Mouse (Mus musculus) testis, postnatal 14 days (tissue): Measurements from ENCODE around the gene Arpc3.

ENCODE experiments used
- DNase-seq: peaks from one replicate; pipeline ENCODE4 v3.0.0; 2021; ENCODE audit warnings: low spot score

Gene Arpc3

GRCm38 (mm10) chr5:122391786-122392180 is at the start of gene Arpc3:
Gene Arpc3 (plus strand): TSS chr5:122391878.
- peak; percentile 87 for DNase-seq

GRCm38 (mm10) chr5:122342874-122343273 is 48.8 kb upstream of the Arpc3 start:
- no peak for DNase-seq

GRCm38 (mm10) chr5:122343768-122344167 is 47.9 kb upstream of the Arpc3 start:
- no peak for DNase-seq

GRCm38 (mm10) chr5:122344260-122344659 is 47.4 kb upstream of the Arpc3 start:
- peak; percentile 36 for DNase-seq

GRCm38 (mm10) chr5:122345777-122346176 is 45.9 kb upstream of the Arpc3 start:
- no peak for DNase-seq

GRCm38 (mm10) chr5:122353807-122354491 is 37.7 kb upstream of the Arpc3 start, which contains the start of the genes Rad9b and Vps29:
Gene Rad9b (minus strand): TSS chr5:122354233.
Gene Vps29 (plus strand): TSS chr5:122354369.
- peak; percentile 98 for DNase-seq

GRCm38 (mm10) chr5:122354492-122355067 is 37.1 kb upstream of the Arpc3 start:
- DNase-seq: no peak

- DNase-seq: no peak
These were observed 20.0 kb upstream of the Arpc3 start, which contains the start of gene Gpn3 for GRCm38 (mm10) chr5:122371591-122372191. Gene Gpn3 (plus strand): TSS chr5:122371876.

- peak; percentile 99 for DNase-seq
These were observed 19.4 kb upstream of the Arpc3 start, which contains the start of gene Fam216a for GRCm38 (mm10) chr5:122372192-122372769. Gene Fam216a (minus strand): TSS chr5:122372364.

GRCm38 (mm10) chr5:122372878-122373277 is 18.8 kb upstream of the Arpc3 start:
- no peak for DNase-seq

- no peak for DNase-seq
These were observed 14.4 kb upstream of the Arpc3 start for GRCm38 (mm10) chr5:122377101-122377833.

GRCm38 (mm10) chr5:122378171-122378570 is 13.5 kb upstream of the Arpc3 start:
- no peak for DNase-seq

GRCm38 (mm10) chr5:122379374-122380155 is 12.1 kb upstream of the Arpc3 start:
- DNase-seq: peak; percentile 49

GRCm38 (mm10) chr5:122390006-122390405 is 1.7 kb upstream of the Arpc3 start:
- no peak for DNase-seq

GRCm38 (mm10) chr5:122390671-122391070 is 1.0 kb upstream of the Arpc3 start:
- DNase-seq: no peak

GRCm38 (mm10) chr5:122391178-122391785 is 396 bp upstream of the Arpc3 start:
- no peak for DNase-seq

GRCm38 (mm10) chr5:122392227-122393004 is 738 bp downstream of the Arpc3 start:
- no peak for DNase-seq

- no peak for DNase-seq
These were observed 2.2 kb downstream of the Arpc3 start for GRCm38 (mm10) chr5:122393887-122394286.

- no peak for DNase-seq
These were observed 5.1 kb downstream of the Arpc3 start for GRCm38 (mm10) chr5:122396791-122397190.

- DNase-seq: no peak
These were observed 5.8 kb downstream of the Arpc3 start for GRCm38 (mm10) chr5:122397495-122397894.
